Mouse (Mus musculus) testis, adult 2 months (tissue): ENCODE measurements at regions not wholly inside any gene's neighbourhood (a gene's known extent, or its start where the extent isn't known, plus 50 kb on each side); places are given as distances from the start of the nearest gene placed in this dataset.

Experiments
- CTCF ChIP-seq: fragments of 200-500 bp; IDR thresholded peaks from 2 replicates; pipeline ENCODE4 v1.5.1; 2012; ENCODE audit warnings: low read depth, mild to moderate bottlenecking, inconsistent platforms, low read length, moderate library complexity; ENCODE audit not compliant: control insufficient read depth, insufficient read depth, insufficient replicate concordance
- POLR2A ChIP-seq: fragments of 200-500 bp; IDR thresholded peaks from 2 replicates; pipeline ENCODE4 v1.6.1; 2012; ENCODE audit warnings: low read depth, mild to moderate bottlenecking, inconsistent platforms, low read length, moderate library complexity; ENCODE audit not compliant: control insufficient read depth

DNA sequence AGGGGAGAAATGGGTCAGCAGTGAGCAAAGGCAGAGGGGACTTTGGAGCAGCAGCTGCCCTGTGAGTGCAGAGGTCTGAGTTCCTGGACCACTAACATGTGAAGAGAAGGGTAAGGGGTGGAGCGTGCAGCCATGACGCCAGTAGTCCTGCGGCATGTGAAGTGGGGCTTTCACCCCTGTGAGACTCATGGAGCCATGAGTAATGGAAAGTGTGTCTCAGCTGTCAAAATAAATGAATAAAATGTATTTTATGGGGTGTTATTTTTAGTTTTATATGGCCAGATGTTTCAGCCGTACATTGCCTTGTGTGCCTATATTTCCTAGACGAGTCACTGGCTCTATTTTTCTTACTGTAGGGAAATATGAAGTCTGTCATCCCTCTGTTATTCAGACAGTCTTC is 121.5 kb upstream of the Cops8 start:
- TF ChIP-seq CTCF (no peak), POLR2A (no peak)
